Mouse (Mus musculus): ENCODE results near the gene Otud7b.

Gene Otud7b

DNA sequence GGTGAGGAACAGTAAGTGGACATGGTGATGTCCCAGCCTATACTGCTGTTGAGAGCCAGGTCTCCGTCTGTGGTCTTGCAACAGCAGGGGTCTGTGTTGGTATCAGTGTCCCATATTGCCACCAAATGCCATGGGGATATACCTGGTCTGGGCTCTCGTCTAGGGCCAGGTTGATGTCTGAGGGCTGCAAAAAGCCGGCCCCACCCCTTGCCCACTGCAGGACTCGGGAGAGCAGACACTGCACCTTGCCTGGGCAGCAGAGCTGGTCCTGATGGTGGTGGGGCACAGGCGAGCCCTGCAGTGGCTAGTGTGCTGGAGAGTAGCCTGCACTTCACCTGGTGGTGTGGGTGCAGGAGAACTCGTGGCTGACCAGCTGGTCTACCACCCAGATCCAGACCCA, 26.3 kb upstream of the Otud7b start:
- POLR2A ChIA-PET: interaction anchor here in 2 of 4 experiments (0.9 to 1.8 kb wide), 4 partner anchors 15 to 191 kb away, joined by 3 read pairs; partner anchors contain the start of genes Hist2h2ac (in 1 of the 2), Hist2h2bb (in 1 of the 2) and Hist2h2be (in 1 of the 2)
- CTCF ChIA-PET: interaction anchor here in 1 of 4 experiments (0.6 kb wide), 1 partner anchor 95 kb away, joined by 7 read pairs; no protein-coding TSS in a partner anchor

DNA sequence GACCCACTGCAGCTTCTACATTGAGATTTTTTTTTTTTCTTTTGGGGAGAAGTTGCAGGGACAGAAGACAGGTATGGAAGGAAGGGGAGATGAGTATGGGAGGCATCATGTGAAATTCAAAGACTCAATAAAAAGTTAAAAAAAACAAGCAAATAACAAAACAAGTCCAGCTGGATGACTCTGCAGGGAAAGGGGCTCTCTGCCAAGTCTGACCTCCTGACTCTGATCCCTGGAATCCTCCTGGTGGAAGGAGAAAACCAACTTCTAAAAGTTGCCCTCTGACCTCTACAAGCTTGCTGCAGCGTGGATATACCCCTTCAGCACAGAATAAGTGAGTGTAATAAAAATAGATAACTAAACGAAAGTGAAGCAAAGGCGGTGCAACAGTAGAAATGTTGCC, 25.6 kb upstream of the Otud7b start:
- ChIA-PET POLR2A (interaction anchor here in 2 of 4 experiments (0.9 to 1.8 kb wide), 3 partner anchors 16 to 191 kb away, joined by 3 read pairs; partner anchors contain the start of gene Hist2h2bb (in 1 of the 2)), CTCF (interaction anchor here in 2 of 4 experiments (0.6 to 0.8 kb wide), 2 partner anchors 13 to 95 kb away, joined by 4 to 7 read pairs; no protein-coding TSS in a partner anchor)

DNA sequence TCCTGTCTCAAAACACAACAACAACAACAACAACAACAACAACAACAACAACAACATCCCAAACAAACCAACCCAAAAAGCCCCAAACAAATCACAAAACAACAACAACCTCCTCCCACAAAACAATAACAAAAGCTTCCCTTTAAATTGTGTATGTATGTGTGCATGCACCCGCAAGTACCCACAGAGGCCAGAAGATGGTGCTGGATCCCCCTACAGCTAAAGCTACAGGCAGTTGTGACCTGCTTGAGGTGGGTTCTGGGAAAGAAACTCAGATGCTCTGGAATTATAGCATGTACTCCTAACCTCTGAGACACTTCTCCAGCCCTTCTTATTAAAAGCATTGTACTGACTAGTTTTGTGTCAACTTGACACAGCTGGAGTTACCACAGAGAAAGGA, 23.3 kb upstream of the Otud7b start:
- POLR2A ChIA-PET: interaction anchor here (0.6 to 2.1 kb wide), 23 partner anchors 11 to 197 kb away, joined by 3 to 10 read pairs (median 3); partner anchors contain the start of genes Hist2h4 (in 3 of the 4), Bola1 (in 1 of the 4), Hist2h2ab (in 1 of the 4) and Hist2h2ac (in 1 of the 4)
- CTCF ChIA-PET: interaction anchor here (0.5 to 2.0 kb wide), 43 partner anchors 8 to 506 kb away, joined by 3 to 15 read pairs (median 4); partner anchors contain the start of genes Bola1 (in 1 of the 4), Hist2h2ab (in 1 of the 4), Hist2h2ac (in 1 of the 4) and Hist2h2be (in 1 of the 4)

DNA sequence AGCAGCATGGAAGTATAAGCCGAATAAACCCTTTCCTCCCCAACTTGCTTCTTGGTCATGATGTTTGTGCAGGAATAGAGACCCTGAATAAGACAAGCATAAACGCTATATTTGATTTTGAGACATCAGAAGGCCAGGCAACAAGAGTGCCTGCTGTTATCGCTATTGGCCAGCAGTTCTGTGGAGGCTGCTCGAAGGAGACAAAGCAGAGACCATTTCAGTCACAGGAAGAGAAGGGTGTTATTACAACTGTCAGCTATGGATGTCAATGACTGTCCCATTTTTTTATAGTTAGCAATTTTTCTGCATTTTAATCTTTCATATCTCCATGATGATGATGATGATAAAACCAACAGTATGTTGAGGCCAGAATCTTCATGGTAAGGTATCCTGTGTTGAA, 22.7 kb upstream of the Otud7b start:
- CTCF ChIA-PET: interaction anchor here (0.8 to 2.0 kb wide), 26 partner anchors 9 to 197 kb away, joined by 3 to 15 read pairs (median 6); partner anchors contain the start of genes Hist2h2ac (in 1 of the 4), Hist2h2be (in 1 of the 4), Hist2h4 (in 1 of the 4) and Otud7b (in 1 of the 4)
- POLR2A ChIA-PET: interaction anchor here (1.0 to 2.1 kb wide), 13 partner anchors 12 to 196 kb away, joined by 3 to 8 read pairs (median 4); partner anchors contain the start of genes Hist2h4 (in 2 of the 4), Bola1 (in 1 of the 4), Hist2h2ab (in 1 of the 4) and Hist2h2ac (in 1 of the 4)

DNA sequence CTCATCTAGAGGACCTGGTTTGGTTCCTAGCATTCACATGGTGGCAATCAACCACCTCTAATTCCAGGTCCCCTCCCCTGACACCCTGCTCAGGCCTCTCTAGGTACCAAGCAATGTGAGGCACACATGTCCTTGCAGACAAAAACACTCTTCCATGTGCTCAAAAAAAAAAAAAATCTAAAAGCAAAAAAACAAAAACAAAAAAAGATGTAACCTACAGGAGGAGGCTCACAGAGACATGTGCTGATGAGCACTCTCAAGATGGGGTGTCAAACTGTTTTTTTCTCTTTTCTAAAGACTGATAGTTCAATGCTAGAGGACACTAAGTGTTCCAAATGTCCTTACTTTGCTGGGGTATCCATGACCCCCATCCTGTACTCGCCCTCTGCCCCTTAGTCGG, 22.2 kb upstream of the Otud7b start:
- ChIA-PET CTCF (interaction anchor here in 3 of 4 experiments (0.7 to 1.9 kb wide), 4 partner anchors 9 to 112 kb away, joined by 4 to 10 read pairs (median 6); no protein-coding TSS in a partner anchor), POLR2A (interaction anchor here in 3 of 4 experiments (0.8 to 1.5 kb wide), 8 partner anchors 10 to 196 kb away, joined by 3 to 5 read pairs (median 3); partner anchors contain the start of genes Hist2h2ac (in 1 of the 3) and Hist2h2be (in 1 of the 3))

DNA sequence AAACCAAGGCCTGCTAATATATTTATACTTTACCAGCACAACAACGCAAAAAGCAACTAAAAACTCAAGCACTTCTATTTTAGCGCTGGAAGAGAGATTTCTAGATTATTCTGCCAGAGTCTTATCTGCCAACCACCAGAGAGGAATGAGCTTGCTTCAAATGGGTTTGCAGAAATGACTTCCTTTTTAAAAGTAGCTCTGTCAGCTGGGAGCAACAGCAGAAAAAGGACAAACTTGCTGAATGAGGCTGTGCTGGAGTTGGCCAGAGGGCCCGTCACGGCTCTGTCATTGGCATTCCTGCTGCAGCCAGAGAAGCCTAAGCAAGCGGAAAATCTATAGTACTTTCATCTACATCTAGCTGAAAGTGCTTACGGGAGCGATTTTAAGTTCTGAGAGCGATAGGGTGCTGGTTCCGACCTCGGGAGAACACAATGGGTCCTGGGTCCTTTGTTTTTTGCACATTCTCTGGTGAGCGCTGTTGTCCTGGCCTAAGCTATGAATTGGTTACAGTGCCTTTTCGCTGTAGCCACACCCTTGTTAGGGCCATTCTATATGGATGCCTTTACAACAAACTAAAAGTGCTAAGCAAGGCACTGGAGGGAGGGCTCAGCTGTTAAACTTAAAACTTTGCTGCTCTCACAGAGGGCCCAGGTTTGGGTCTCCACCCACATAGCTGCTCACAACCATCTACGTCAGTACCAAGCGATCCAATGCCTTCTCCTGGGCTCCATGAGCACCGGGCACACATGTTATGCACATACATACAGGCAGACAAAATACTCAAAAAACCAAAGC, 21.4 kb upstream of the Otud7b start:
- ChIA-PET CTCF (interaction anchor here in 3 of 4 experiments (0.7 to 1.9 kb wide), 4 partner anchors 9 to 101 kb away, joined by 5 to 10 read pairs (median 7); no protein-coding TSS in a partner anchor), POLR2A (interaction anchor here in 3 of 4 experiments (0.5 to 1.4 kb wide), 17 partner anchors 9 to 195 kb away, joined by 3 to 7 read pairs (median 3); partner anchors contain the start of genes Hist2h2bb (in 2 of the 3), Hist2h3b (in 2 of the 3), Bola1 (in 1 of the 3) and Hist2h2ab (in 1 of the 3))

DNA sequence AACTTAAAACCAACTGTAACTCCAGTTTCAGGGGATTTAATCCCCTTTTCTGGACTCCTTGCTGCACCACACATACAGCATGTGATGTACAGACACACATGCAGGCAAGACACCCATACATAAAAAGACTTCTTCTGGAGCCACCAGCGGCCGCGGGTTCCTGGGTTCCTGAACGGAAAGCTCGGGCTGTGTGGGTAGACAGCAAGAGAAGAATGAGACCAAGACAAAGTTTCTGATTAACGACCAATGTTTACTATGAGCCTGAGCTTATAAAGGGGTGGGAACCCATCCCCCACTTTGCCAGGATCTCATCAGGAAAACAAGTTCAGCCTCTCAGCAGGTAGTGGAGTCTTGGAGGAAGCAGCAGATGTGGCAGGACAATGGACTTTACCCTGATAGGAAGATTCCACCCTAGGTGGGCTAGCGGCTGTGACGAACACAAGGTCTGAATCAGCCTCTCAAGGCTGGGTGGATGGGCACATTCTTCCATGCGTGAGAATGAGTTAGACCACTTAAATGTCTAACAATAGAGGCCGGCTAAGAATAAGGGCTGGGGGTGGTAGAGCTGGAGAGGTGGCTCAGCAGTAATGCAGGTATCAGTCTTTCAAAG, 20.1 kb upstream of the Otud7b start:
- POLR2A ChIA-PET: interaction anchor here in 2 of 4 experiments (0.6 to 1.4 kb wide), 7 partner anchors 8 to 190 kb away, joined by 3 to 5 read pairs (median 3); partner anchors contain the start of genes Hist2h2ac (in 1 of the 2) and Hist2h2be (in 1 of the 2)
- CTCF ChIA-PET: interaction anchor here in 2 of 4 experiments (0.6 to 2.1 kb wide), 3 partner anchors 14 to 115 kb away, joined by 3 to 6 read pairs (median 4); no protein-coding TSS in a partner anchor

DNA sequence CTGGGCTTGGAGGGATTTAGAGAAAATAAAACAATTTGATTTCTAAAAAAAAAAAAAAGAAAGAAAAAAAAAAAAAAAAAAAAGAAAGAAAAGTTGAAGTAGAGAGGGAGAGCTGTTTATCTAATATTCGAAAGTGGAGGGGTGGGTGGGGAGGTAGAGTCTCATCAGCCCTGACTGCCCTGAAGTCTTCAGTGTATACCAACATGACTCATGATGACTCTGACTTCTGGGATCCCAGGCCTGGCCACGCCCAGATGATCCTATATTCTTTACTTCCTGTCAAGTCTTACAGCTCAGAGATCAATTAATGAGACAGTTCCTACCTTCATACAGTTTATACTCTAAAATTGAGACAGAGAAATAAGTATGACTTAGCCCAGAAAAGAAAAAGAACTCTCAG, 17.1 kb upstream of the Otud7b start:
- CTCF ChIA-PET: interaction anchor here in 2 of 4 experiments (0.6 to 0.8 kb wide), 2 partner anchors 123 to 436 kb away, joined by 3 to 12 read pairs; no protein-coding TSS in a partner anchor
- POLR2A ChIA-PET: interaction anchor here in 2 of 4 experiments (0.7 to 2.3 kb wide), 3 partner anchors 14 to 74 kb away, joined by 3 to 4 read pairs (median 3); no protein-coding TSS in a partner anchor

DNA sequence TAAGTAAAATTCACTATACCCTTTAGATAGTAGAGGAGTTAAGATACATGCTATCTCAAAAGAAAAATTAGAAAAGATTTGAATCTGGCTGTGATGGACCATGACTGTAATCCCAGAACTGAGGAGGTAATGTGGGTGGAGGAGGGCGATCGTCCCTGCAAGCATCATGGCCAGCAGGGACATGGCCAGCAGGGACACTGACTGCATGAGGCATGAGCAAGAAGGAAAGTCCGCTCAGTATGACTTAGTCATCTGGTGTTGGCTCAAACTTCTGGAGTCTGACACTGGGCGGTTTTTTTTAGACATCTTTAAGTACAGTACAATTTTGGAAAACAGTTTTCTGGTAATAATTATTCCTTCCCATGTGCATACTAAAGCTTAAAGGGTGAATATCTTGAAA, 16.5 kb upstream of the Otud7b start:
- ChIA-PET CTCF (interaction anchor here in 1 of 4 experiments (0.6 kb wide), 1 partner anchor 437 kb away, joined by 3 read pairs; no protein-coding TSS in a partner anchor), POLR2A (interaction anchor here in 1 of 4 experiments (1.4 kb wide), 1 partner anchor 24 kb away, joined by 3 read pairs; no protein-coding TSS in a partner anchor)

DNA sequence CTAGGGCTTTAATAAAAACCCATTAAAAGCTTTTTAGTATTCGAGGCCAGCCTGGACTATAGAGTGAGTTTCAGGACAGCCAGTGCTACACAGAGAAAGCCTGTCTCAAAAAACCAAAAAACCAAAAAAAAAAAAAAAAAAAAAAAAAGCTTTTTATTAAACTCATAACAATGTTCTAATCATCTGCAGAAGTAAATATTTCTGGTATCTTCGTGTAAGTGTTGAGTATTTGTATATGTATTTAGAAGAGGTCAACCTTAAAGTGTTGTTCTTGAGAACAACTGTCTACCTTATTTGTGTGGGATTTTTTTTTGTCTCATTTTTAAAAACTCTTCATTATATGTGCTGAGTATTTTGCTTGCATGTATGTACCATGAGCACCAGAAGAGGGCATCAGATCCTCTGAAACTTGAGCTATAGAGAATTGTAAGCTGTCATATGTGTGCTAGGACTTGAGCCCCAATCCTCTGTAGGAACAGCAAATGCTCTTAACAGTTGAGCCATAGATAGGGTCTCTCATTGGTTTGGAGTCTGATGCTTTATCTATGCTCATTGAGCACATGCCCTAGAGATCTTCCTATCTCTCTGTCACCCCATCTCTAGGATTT, 14.3 kb upstream of the Otud7b start:
- CTCF ChIA-PET: interaction anchor here (0.6 to 1.8 kb wide), 8 partner anchors 9 to 338 kb away, joined by 3 to 10 read pairs (median 6); partner anchors contain the start of gene Bola1 (in 1 of the 4)
- POLR2A ChIA-PET: interaction anchor here in 2 of 4 experiments (0.5 to 2.8 kb wide), 9 partner anchors 14 to 457 kb away, joined by 3 to 10 read pairs (median 4); partner anchors contain the start of genes Bola1 (in 1 of the 2), Hist2h2ab (in 1 of the 2) and Otud7b (in 1 of the 2)

DNA sequence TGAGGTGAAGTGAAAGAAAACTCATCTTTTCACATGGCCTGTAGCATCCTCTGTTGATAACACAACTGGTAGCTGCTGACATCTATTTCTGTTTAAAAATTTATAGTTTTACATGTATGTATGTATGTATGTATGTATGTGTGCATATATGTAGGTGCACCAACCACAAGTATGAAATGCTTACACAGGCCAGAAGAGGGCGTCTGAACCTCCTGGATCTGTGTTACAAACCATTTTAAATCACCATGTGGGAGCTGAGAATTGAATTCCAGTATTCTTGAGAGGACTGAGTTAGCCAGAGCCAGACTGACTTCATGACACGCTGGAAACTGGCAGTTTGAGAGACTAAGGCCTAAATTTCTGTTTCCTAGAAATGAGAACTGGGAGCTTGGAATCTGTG, 13.2 kb upstream of the Otud7b start:
- ChIA-PET CTCF (interaction anchor here (0.6 to 2.3 kb wide), 21 partner anchors 8 to 187 kb away, joined by 3 to 12 read pairs (median 4); partner anchors contain the start of genes Otud7b (in 1 of the 4) and Vps45 (in 1 of the 4)), POLR2A (interaction anchor here (0.7 to 2.8 kb wide), 15 partner anchors 11 to 187 kb away, joined by 3 to 10 read pairs (median 4); partner anchors contain the start of genes Bola1 (in 2 of the 4), Hist2h2ab (in 2 of the 4), Otud7b (in 2 of the 4) and Hist2h2ac (in 1 of the 4))

DNA sequence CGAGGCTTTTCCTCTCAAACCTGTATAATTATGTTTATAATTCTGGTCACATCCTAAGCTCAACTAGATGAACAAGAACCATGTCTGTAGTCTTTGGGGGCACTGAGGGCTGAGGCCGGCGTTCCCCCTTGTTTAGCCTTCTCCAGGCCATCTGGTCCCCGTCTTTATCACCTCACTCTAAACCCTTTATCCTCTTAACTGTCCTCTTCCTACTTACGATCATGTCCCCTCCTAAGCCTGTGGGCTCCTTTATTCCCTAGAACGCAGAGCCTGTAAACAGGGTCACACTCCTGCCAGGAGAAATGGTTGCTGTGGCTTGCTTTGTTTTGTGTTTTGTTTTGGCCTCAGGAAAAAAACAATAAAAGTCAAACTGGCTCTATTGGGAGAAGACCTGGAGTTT, 12.4 kb upstream of the Otud7b start:
- POLR2A ChIA-PET: interaction anchor here (0.5 to 2.8 kb wide), 17 partner anchors 9 to 1288 kb away, joined by 3 to 10 read pairs (median 3); partner anchors contain the start of genes Otud7b (in 2 of the 4), Bola1 (in 1 of the 4), Hist2h2ab (in 1 of the 4) and Hist2h2ac (in 1 of the 4)
- CTCF ChIA-PET: interaction anchor here (0.6 to 2.3 kb wide), 18 partner anchors 9 to 186 kb away, joined by 3 to 12 read pairs (median 6); partner anchors contain the start of gene Vps45 (in 1 of the 4)

DNA sequence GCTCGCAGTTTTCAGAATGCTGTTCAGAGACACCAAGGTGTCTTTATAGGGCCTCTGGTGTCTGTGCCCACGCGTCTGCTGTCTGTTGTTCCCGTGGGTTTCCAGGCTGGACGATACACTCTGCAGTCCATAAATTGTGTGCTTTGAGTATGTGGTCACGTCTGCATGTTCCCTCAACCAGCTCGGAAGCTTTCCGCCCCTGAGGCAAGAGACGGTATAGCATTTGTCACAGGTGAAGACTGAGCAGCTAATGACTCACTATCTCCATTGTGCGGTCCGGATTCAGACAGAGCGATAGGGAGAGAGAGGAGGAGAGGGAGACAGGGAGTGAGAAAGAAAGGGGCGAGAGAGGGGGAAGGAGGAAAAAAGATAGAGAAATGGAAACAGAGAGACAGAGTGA, 10.8 kb upstream of the Otud7b start:
- ChIA-PET POLR2A (interaction anchor here (0.5 to 2.8 kb wide), 17 partner anchors 9 to 224 kb away, joined by 3 to 8 read pairs (median 4); partner anchors contain the start of genes Bola1 (in 1 of the 4), Ciart (in 1 of the 4), Hist2h2ab (in 1 of the 4) and Hist2h2ac (in 1 of the 4)), CTCF (interaction anchor here (0.6 to 1.4 kb wide), 13 partner anchors 9 to 184 kb away, joined by 3 to 6 read pairs (median 4); partner anchors contain the start of gene Otud7b (in 2 of the 4))

DNA sequence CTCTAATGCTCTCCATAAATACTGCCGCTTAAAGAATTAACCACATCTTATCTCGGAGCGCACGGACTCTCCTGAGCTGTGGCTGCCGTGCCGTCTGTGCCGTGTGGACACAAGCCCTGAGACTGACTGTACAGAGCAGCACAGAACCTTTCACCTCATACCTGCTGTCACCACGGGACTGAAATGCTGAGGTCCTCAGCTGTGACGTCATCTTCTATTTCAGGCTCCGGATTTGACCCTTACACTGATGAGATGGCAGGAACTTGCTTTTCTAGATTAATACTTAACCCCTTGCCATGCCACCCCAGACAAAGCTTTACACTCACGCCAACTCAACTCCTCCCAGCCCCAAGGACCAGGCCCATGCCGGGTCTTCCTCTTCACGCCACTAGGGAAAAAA, 10.1 kb upstream of the Otud7b start:
- CTCF ChIA-PET: interaction anchor here (0.6 to 1.4 kb wide), 10 partner anchors 8 to 184 kb away, joined by 3 to 5 read pairs (median 4); partner anchors contain the start of gene Otud7b (in 1 of the 4)
- POLR2A ChIA-PET: interaction anchor here in 2 of 4 experiments (0.5 to 1.8 kb wide), 10 partner anchors 8 to 225 kb away, joined by 3 to 7 read pairs (median 3); partner anchors contain the start of genes Bola1 (in 1 of the 2), Hist2h2aa1 (in 1 of the 2), Hist2h2ab (in 1 of the 2) and Hist2h2bb (in 1 of the 2)

DNA sequence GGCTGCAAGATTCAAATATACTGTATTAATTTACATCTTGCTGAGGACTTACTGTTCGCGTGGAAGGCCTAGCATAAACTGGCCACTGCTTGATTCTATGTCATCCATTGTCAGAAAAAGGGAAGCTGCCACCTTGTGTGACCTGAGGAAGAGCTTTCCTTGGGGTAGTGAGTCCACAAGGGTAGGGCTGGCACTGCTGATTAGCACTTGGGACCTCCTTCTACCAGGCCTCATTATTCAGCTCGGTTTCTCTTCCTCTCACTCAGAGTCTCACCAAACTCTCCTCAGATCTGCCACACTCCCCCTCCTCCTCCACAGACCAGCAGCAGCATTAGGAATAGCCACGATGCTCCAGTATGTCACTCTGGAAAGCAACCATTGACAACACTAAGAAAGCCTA, 6.2 kb upstream of the Otud7b start:
- CTCF ChIA-PET: interaction anchor here in 1 of 4 experiments (1.0 kb wide), 1 partner anchor 180 kb away, joined by 4 read pairs; no protein-coding TSS in a partner anchor
- POLR2A ChIA-PET: interaction anchor here in 2 of 4 experiments (0.6 to 1.7 kb wide), 5 partner anchors 16 to 115 kb away, joined by 3 to 5 read pairs (median 4); partner anchors contain the start of gene Vps45 (in 1 of the 2)

Measured in embryonic stem cell, embryonic (primary cell).